In the genomic region with DNA sequence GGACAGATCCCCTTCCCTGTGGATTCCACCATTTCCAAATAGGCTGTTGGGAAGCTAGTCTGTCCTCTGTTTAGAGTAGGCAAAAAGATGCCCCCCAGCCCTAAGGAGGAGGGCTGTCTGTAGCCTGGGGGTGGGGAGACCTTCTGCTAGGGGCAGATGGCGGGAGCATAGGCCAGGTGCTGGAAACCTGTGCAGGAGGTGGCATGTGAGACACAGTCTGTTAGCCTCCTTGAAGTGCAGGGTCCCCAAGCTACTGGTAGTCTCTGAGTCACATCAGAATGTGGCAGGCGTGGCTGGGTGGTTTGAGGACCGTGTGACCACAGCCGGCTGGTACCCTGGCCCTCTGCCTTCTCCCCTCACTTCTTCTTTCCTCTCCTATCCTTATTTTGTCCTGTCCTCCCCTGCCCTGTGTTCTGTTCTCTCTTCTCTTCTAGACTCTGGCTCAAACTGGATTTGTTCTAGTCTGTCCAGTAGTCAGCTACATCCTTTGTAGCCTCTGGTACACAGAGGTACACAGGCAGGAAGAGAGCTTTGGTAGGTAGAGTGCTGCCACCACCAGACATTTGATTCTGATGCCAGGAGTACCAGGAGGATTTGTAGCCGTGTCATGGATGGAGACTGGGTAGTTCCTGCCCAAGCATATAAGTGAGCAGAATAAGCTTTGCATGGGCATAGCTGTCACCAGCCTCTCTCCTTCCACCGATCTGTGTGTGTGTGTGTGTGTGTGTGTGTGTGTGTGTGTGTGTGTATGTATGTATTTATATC, we compare ENCODE assay signal across 23 mouse cellular contexts. TPM values are rescaled to one million over a fixed set of nuclear protein-coding genes. Genes with fewer than 3 reads are reported as not detected.
DNase-seq lines count a peak whose midpoint lies in the region; ATAC-seq and TF ChIP-seq lines count a peak whose summit lies in the region.
"Had no signal": no experiment of that assay in that cellular context is flagged by ENCODE, and none has a peak within 500 bp of the region (broad histone marks: within the 10 kb centered on the region; RNA-seq: fewer than 3 reads in every experiment).

No protein-coding gene starts in this region.

- ATAC-seq in hindbrain, embryonic 13.5 days (ENCODE audit: low FRiP score): no peak
- no peak for ATAC-seq in hindbrain, embryonic 12.5 days (ENCODE audit: low FRiP score)
- no peak for ATAC-seq in midbrain, postnatal 0 days (ENCODE audit: low FRiP score)
- no peak for ATAC-seq in midbrain, embryonic 15.5 days (replicated peaks)
- ATAC-seq in megakaryocyte, adult 5-6 weeks (ENCODE audit: poor library complexity, severe bottlenecking): no peak
- ATAC-seq: CD4-positive, CD25-positive, alpha-beta regulatory T cell, adult 4 months; liver, postnatal 0 days; Patski had no signal

- 79% methylated on average over 6 of the region's 6 CpGs for WGBS in hindbrain, embryonic 13.5 days
- WGBS in hindbrain, embryonic 12.5 days: 88% methylated on average over 6 of the region's 6 CpGs
- 73% methylated on average over 6 of the region's 6 CpGs for WGBS in midbrain, postnatal 0 days
- 77% methylated on average over 6 of the region's 6 CpGs for WGBS in midbrain, embryonic 15.5 days

- DNase-seq in midbrain, postnatal 0 days (ENCODE audit: low spot score): no peak
- peak; percentile 95 for DNase-seq in cerebellum, adult 9-11 months
- no peak for DNase-seq in urinary bladder, adult 18-20 months (ENCODE audit: low spot score in 2 of 2)
- DNase-seq: adrenal gland, adult 8-10 months; gastrocnemius, adult 2 months; heart, postnatal 10 days; kidney, adult 11 months; liver; liver, postnatal 0 days; right cerebral cortex, postnatal 25 days; thymus, adult 2 months had no signal

- H3K4me1 ChIP-seq in hindbrain, embryonic 13.5 days (replicated peaks): peaks cover 65% of the 10 kb centered on the region
- H3K4me1 ChIP-seq in hindbrain, embryonic 12.5 days: peaks cover 12% of the 10 kb centered on the region
- peaks cover 15% of the 10 kb centered on the region; the same call in 1 of the 2 replicates for H3K4me1 ChIP-seq in midbrain, postnatal 0 days (ENCODE audit: insufficient read depth, low read length)
- peaks cover 29% of the 10 kb centered on the region for H3K4me1 ChIP-seq in midbrain, embryonic 15.5 days
- H3K4me1 ChIP-seq: stomach, embryonic 15.5 days had no signal

- no peak overlapping the region for H3K4me3 ChIP-seq in hindbrain, embryonic 13.5 days
- H3K4me3 ChIP-seq in hindbrain, embryonic 12.5 days: no peak overlapping the region
- no peak overlapping the region for H3K4me3 ChIP-seq in midbrain, postnatal 0 days (ENCODE audit: low read depth, low read length)
- no peak overlapping the region for H3K4me3 ChIP-seq in midbrain, embryonic 15.5 days
- H3K4me3 ChIP-seq: embryonic facial prominence, embryonic 10.5 days; forebrain, embryonic 12.5 days; gastrocnemius, adult 2 months; heart, embryonic 10.5 days; stomach, embryonic 15.5 days had no signal

- H3K9me3 ChIP-seq in hindbrain, embryonic 13.5 days: no peaks in the 10 kb centered on the region
- no peaks in the 10 kb centered on the region for H3K9me3 ChIP-seq in hindbrain, embryonic 12.5 days (replicated peaks)
- no peaks in the 10 kb centered on the region for H3K9me3 ChIP-seq in midbrain, postnatal 0 days (ENCODE audit: low read length)
- H3K9me3 ChIP-seq in midbrain, embryonic 15.5 days: no peaks in the 10 kb centered on the region
- H3K9me3 ChIP-seq: embryonic facial prominence, embryonic 10.5 days; forebrain, embryonic 12.5 days; heart, embryonic 10.5 days; stomach, embryonic 15.5 days had no signal

- no peaks in the 10 kb centered on the region for H3K36me3 ChIP-seq in hindbrain, embryonic 13.5 days
- H3K36me3 ChIP-seq in hindbrain, embryonic 12.5 days: no peaks in the 10 kb centered on the region
- H3K36me3 ChIP-seq in midbrain, postnatal 0 days (ENCODE audit: insufficient read depth, low read length): no peaks in the 10 kb centered on the region
- H3K36me3 ChIP-seq in midbrain, embryonic 15.5 days (replicated peaks): no peaks in the 10 kb centered on the region
- H3K36me3 ChIP-seq: embryonic facial prominence, embryonic 10.5 days; forebrain, embryonic 12.5 days; heart, embryonic 10.5 days; stomach, embryonic 15.5 days had no signal

- H3K9ac ChIP-seq in hindbrain, embryonic 13.5 days: no peak overlapping the region
- H3K9ac ChIP-seq in hindbrain, embryonic 12.5 days: no peak overlapping the region
- no peak overlapping the region for H3K9ac ChIP-seq in midbrain, postnatal 0 days (replicated peaks; ENCODE audit: low read length, poor library complexity, severe bottlenecking)
- H3K9ac ChIP-seq in midbrain, embryonic 15.5 days: no peak overlapping the region
- H3K9ac ChIP-seq: forebrain, embryonic 12.5 days; liver, postnatal 0 days; stomach, embryonic 15.5 days had no signal

- no peak overlapping the region for H3K4me2 ChIP-seq in hindbrain, embryonic 13.5 days
- H3K4me2 ChIP-seq in hindbrain, embryonic 12.5 days (replicated peaks): no peak overlapping the region
- no peak overlapping the region for H3K4me2 ChIP-seq in midbrain, postnatal 0 days (ENCODE audit: low read depth, low read length, poor library complexity, severe bottlenecking)
- H3K4me2 ChIP-seq in midbrain, embryonic 15.5 days: no peak overlapping the region
- H3K4me2 ChIP-seq: forebrain, embryonic 12.5 days; stomach, embryonic 15.5 days had no signal

- peaks cover 4% of the 10 kb centered on the region for H3K27me3 ChIP-seq in hindbrain, embryonic 13.5 days
- H3K27me3 ChIP-seq in hindbrain, embryonic 12.5 days: no peaks in the 10 kb centered on the region; the same call in 1 of the 2 replicates
- no peaks in the 10 kb centered on the region for H3K27me3 ChIP-seq in midbrain, postnatal 0 days (ENCODE audit: insufficient read depth, low read length)
- no peaks in the 10 kb centered on the region for H3K27me3 ChIP-seq in midbrain, embryonic 15.5 days (replicated peaks)
- H3K27me3 ChIP-seq: stomach, embryonic 15.5 days had no signal

- peak overlapping the region; percentile 32 for H3K27ac ChIP-seq in hindbrain, embryonic 13.5 days
- no peak overlapping the region for H3K27ac ChIP-seq in hindbrain, embryonic 12.5 days
- H3K27ac ChIP-seq in midbrain, postnatal 0 days (ENCODE audit: low read depth, low read length): peak overlapping the region; percentile 32; the same call in 1 of the 2 replicates
- no peak overlapping the region for H3K27ac ChIP-seq in midbrain, embryonic 15.5 days
- H3K27ac ChIP-seq: embryonic facial prominence, embryonic 10.5 days; forebrain, embryonic 12.5 days; gastrocnemius, adult 2 months; heart, embryonic 10.5 days; stomach, embryonic 15.5 days had no signal

- TF ChIP-seq CTCF in midbrain, postnatal 0 days (IDR thresholded peaks at IDR 0.05): no peak

RNA-seq across cellular contexts. Expression of a gene that starts 26.5 kb away (rescaled TPM):
- 24.6 and 26.7 TPM in 2 replicates for polyA plus RNA-seq in hindbrain, embryonic 13.5 days (2015; fragmentation: Nextera tagmentation; extraction: Ambion mirVana)
- 7.6 and 8.0 TPM in 2 replicates for polyA plus RNA-seq in hindbrain, embryonic 12.5 days (2016; fragmentation: Nextera tagmentation; extraction: Ambion mirVana)
- 205 and 231 TPM in 2 replicates for total RNA-seq in midbrain, postnatal 0 days (2014; rRNA removed)
- polyA plus RNA-seq in midbrain, postnatal 0 days (2015; fragmentation: Nextera tagmentation; extraction: Ambion mirVana): 89.0 and 91.8 TPM in 2 replicates
- polyA plus RNA-seq in midbrain, embryonic 15.5 days (2015; fragmentation: Nextera tagmentation; extraction: Ambion mirVana): 54.7 and 55.3 TPM in 2 replicates
- total RNA-seq in megakaryocyte, adult 5-6 weeks (2015): not detected in 2 replicates
- not detected in 2 replicates for total RNA-seq in megakaryocyte, adult 5-6 weeks (2017)
- total RNA-seq: neutrophil, adult 5-6 weeks had no signal
- polyA plus RNA-seq: CD4-positive, CD25-positive, alpha-beta regulatory T cell, adult 4 months; kidney, embryonic 16.5 days; liver, postnatal 0 days had no signal

Comparison
In these comparisons a context has a peak if more than half of its experiments do, and no peak if none do; other contexts are left out.
1. H3K27ac ChIP-seq: peak in hindbrain, embryonic 13.5 days (single experiment) and midbrain, postnatal 0 days (single experiment); none in hindbrain, embryonic 12.5 days (single experiment) and midbrain, embryonic 15.5 days (single experiment).